Mouse (Mus musculus) thymus, adult 2 months (tissue): ENCODE data around the gene Smarcd3. TPM values are rescaled to one million over a fixed set of nuclear protein-coding genes. Genes with fewer than 3 reads are reported as not detected.

Experiments
- DNase-seq: peaks from one replicate; pipeline ENCODE4 v3.0.0; 2021
- H3K27ac ChIP-seq: fragments of 200-500 bp; 2 replicates; pipeline ENCODE4 v1.5.1; 2012; ENCODE audit warnings: low read length, control low read depth; ENCODE audit not compliant: control insufficient read depth, insufficient read depth
- H3K27me3 ChIP-seq: fragments of 200-500 bp; 2 replicates; pipeline ENCODE4 v1.6.1; 2012; ENCODE audit warnings: mild to moderate bottlenecking, low read length, moderate library complexity, mixed read lengths; ENCODE audit not compliant: control insufficient read depth, insufficient read depth
- H3K36me3 ChIP-seq: fragments of 200-500 bp; 2 replicates; pipeline ENCODE4 v1.6.1; 2012; ENCODE audit warnings: mild to moderate bottlenecking, low read length, moderate library complexity; ENCODE audit not compliant: control insufficient read depth, insufficient read depth
- H3K4me1 ChIP-seq: fragments of 200-500 bp; replicated peaks from 2 replicates; pipeline ENCODE4 v1.6.1; 2012; ENCODE audit warnings: low read length; ENCODE audit not compliant: control insufficient read depth, insufficient read depth
- H3K4me3 ChIP-seq: fragments of 200-500 bp; 2 replicates; pipeline ENCODE4 v1.5.1; 2012; ENCODE audit warnings: mild to moderate bottlenecking, low read length, control low read depth, moderate library complexity; ENCODE audit not compliant: control insufficient read depth, insufficient read depth
- CTCF ChIP-seq: fragments of 200-500 bp; IDR thresholded peaks from 2 replicates; pipeline ENCODE4 v1.5.1; 2012; ENCODE audit warnings: mild to moderate bottlenecking, control low read depth, low read length, moderate library complexity, borderline replicate concordance; ENCODE audit not compliant: control insufficient read depth, poor library complexity, insufficient read depth; ENCODE audit errors: extremely low read depth
- POLR2A ChIP-seq: fragments of 200-500 bp; IDR thresholded peaks from 2 replicates; pipeline ENCODE4 v1.6.1; 2012; ENCODE audit warnings: mild to moderate bottlenecking, low read length, control low read depth, moderate library complexity; ENCODE audit not compliant: control insufficient read depth, poor library complexity, insufficient read depth; ENCODE audit errors: extremely low read depth
- WGBS: fragments of 180-500 bp; shearing (Covaris S2); methylation state at CpG from one replicate; pipeline ENCODE4 v1.1.7; 2018; 5-methylcytosine and 5-hydroxymethylcytosine counted together
- polyA plus RNA-seq: library from polyadenylated mRNA; depleted of rRNA; stranded (reverse); fragments of >200 nt; gene quantifications from 2 replicates; pipeline ENCODE4 v1.2.3, GENCODE M21; 2012

The Smarcd3 gene
- polyA plus RNA-seq, 1 experiment, result 6.1 TPM

- H3K27me3 ChIP-seq, result peaks cover 18% of the 10 kb centered on the region; the same call in 1 of the 2 replicates
- WGBS, result 34% methylated on average over 8 of the region's 8 CpGs
- DNase-seq, result no peak
- peaks cover 20% of the 10 kb centered on the region; the same call in 1 of the 2 replicates for H3K4me1 ChIP-seq
- H3K36me3 ChIP-seq, result no peaks in the 10 kb centered on the region
- H3K27ac ChIP-seq, result no peak overlapping the region
- no peak for TF ChIP-seq CTCF
- TF ChIP-seq POLR2A, result no peak
- H3K4me3 ChIP-seq, result no peak overlapping the region
Observed at GRCm38 (mm10) chr5:24599137-24599536, 25.1 kb downstream of the Smarcd3 start.

DNA sequence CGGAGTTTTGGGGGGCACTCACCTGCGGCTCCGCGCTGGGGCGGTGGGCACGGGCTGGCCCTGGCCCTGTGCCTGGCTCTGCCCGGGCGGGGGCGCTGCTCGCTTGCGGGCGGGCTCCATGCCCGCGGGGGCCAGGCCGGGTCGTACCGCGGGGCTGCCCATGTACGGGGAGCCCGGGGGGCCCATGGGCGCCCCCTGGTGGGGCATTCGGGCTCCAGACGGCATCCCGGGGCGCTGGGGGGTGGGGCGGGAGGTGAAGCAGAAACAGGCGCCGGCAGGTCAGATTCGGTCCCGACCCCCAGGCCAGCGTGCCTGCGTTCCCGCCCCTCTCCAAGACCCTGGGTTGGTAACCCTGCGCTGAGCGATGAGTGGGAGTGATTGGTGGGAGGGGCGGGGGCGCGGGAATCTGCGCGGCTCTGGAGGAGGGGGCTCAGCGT is 25.6 kb downstream of the Smarcd3 start:
- peak; percentile 91 for TF ChIP-seq CTCF
- TF ChIP-seq POLR2A, result no peak
- peak; percentile 72 for DNase-seq
- Histone ChIP-seq H3K36me3 (no peaks in the 10 kb centered on the region), H3K4me1 (peaks cover 20% of the 10 kb centered on the region; the same call in 1 of the 2 replicates), H3K4me3 (peak overlapping the region; percentile 27), H3K27me3 (peaks cover 12% of the 10 kb centered on the region; the same call in 1 of the 2 replicates), H3K27ac (no peak overlapping the region)
- 2% methylated on average over 41 of the region's 41 CpGs for WGBS

DNA sequence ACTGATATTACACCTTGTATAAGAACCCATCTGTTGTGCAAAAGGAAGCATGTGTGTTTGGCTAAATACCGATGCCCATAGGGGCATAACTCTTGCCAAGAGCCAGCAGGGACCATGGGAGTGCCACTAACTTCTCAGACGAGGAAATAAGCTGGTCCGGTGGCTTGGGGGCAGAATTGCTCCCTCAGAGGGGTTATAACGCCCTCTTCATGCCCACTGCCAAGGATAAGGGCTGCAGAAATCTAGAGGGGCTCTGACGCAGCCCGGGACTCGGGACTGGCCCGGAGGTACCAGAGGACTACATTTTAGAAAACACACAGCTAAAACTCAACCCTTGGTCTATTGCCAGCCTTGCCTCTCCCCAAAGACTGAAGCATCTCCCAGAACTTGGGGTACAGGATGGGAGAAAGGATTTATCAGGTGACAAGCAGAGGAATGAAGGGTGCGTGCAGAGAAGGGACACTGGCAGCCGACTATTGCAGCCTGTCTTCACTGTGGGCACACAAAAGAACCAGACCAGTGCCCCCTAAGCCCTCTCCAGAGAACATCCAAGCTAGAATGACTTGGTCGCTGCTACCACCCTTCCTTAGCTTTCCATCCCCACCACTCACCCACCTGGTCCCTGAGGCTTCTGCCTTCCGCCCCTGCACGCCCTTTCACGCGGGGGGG is 26.2 kb downstream of the Smarcd3 start:
- Histone ChIP-seq H3K4me1 (peaks cover 20% of the 10 kb centered on the region; the same call in 1 of the 2 replicates), H3K4me3 (peak overlapping the region; percentile 27), H3K27ac (no peak overlapping the region), H3K27me3 (peaks cover 12% of the 10 kb centered on the region; the same call in 1 of the 2 replicates), H3K36me3 (no peaks in the 10 kb centered on the region)
- 27% methylated on average over 15 of the region's 15 CpGs for WGBS
- DNase-seq, result no peak
- TF ChIP-seq POLR2A (no peak), CTCF (no peak)

GRCm38 (mm10) chr5:24597221-24597728 is 26.9 kb downstream of the Smarcd3 start:
- Histone ChIP-seq H3K36me3 (no peaks in the 10 kb centered on the region), H3K27me3 (peaks cover 12% of the 10 kb centered on the region; the same call in 1 of the 2 replicates), H3K27ac (no peak overlapping the region), H3K4me1 (peaks cover 20% of the 10 kb centered on the region; the same call in 1 of the 2 replicates), H3K4me3 (no peak overlapping the region)
- no peak for TF ChIP-seq CTCF
- no peak for TF ChIP-seq POLR2A
- peak; percentile 76 for DNase-seq
- 5% methylated on average over 2 of the region's 2 CpGs for WGBS

DNA sequence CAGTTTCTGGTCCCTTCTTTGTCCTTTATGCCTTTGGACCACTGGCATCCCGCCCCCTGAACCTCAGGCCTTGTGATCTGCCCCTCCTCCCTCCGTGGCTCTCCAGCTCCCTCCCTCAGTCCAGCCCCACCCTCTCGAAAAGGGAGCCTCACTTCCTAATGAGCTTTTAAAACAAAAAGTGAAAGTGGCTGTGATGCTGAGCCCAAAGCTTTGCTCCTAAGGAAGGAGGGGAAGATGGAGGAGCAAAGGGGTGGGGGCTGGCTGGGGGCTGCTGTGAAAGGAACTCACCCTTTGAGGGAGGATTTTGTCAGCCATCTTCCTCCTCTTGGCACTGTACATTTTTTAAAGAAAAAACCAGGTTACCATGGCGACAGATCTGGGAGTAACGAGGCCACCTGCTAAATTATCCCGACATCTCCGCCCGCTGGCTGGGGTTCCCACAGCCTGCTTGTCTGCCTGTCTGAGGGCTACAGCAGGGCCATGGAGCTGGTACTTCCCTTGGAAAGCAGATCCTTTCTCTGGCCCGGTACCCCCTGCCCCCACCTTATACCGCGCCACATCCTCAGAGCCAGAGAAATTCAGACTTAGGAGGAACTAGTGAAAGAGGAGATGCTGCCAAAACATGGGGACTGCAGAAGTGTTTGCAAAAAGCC is 27.6 kb downstream of the Smarcd3 start:
- peak overlapping the region; percentile 5; the same call in 1 of the 2 replicates for H3K4me3 ChIP-seq
- H3K4me1 ChIP-seq, result peaks cover 20% of the 10 kb centered on the region; the same call in 1 of the 2 replicates
- 5% methylated on average over 11 of the region's 11 CpGs for WGBS
- no peaks in the 10 kb centered on the region for H3K36me3 ChIP-seq
- peaks cover 10% of the 10 kb centered on the region; the same call in 1 of the 2 replicates for H3K27me3 ChIP-seq
- no peak for DNase-seq
- no peak overlapping the region for H3K27ac ChIP-seq
- TF ChIP-seq POLR2A, result no peak
- TF ChIP-seq CTCF, result no peak

- no peak for DNase-seq
- peaks cover 20% of the 10 kb centered on the region; the same call in 1 of the 2 replicates for H3K4me1 ChIP-seq
- H3K36me3 ChIP-seq, result no peaks in the 10 kb centered on the region
- WGBS, result 92% methylated on average over 14 of the region's 14 CpGs
- no peak overlapping the region for H3K4me3 ChIP-seq
- H3K27me3 ChIP-seq, result peaks cover 3% of the 10 kb centered on the region; the same call in 1 of the 2 replicates
- TF ChIP-seq CTCF, result no peak
- TF ChIP-seq POLR2A, result no peak
- no peak overlapping the region for H3K27ac ChIP-seq
Observed at GRCm38 (mm10) chr5:24595786-24596380, 28.3 kb downstream of the Smarcd3 start.
